Mouse (Mus musculus) thymus, postnatal 25 days (tissue): ENCODE results near the gene Kcnj9.

Source experiments
- DNase-seq: peaks from one replicate; pipeline ENCODE4 v3.0.0; 2022

Gene Kcnj9

GRCm38 (mm10) chr1:172311921-172312767 is 17.0 kb downstream of the Kcnj9 start:
- peak; percentile 93 for DNase-seq

- peak; percentile 40 for DNase-seq
These were observed 17.7 kb downstream of the Kcnj9 start for GRCm38 (mm10) chr1:172311248-172311906.

- peak; percentile 90 for DNase-seq
These were observed 19.3 kb downstream of the Kcnj9 start for GRCm38 (mm10) chr1:172309699-172310398.

- no peak for DNase-seq
These were observed 20.7 kb downstream of the Kcnj9 start for GRCm38 (mm10) chr1:172308409-172308808.

- no peak for DNase-seq
These were observed 21.2 kb downstream of the Kcnj9 start for GRCm38 (mm10) chr1:172307936-172308335.

- DNase-seq: no peak
These were observed 22.2 kb downstream of the Kcnj9 start for GRCm38 (mm10) chr1:172306885-172307284.

GRCm38 (mm10) chr1:172306196-172306595 is 22.9 kb downstream of the Kcnj9 start:
- no peak for DNase-seq

GRCm38 (mm10) chr1:172305635-172306034 is 23.5 kb downstream of the Kcnj9 start:
- no peak for DNase-seq

- no peak for DNase-seq
These were observed 24.0 kb downstream of the Kcnj9 start for GRCm38 (mm10) chr1:172305153-172305552.

GRCm38 (mm10) chr1:172304443-172304842 is 24.7 kb downstream of the Kcnj9 start:
- no peak for DNase-seq

GRCm38 (mm10) chr1:172302851-172303250 is 26.3 kb downstream of the Kcnj9 start:
- DNase-seq: no peak

GRCm38 (mm10) chr1:172302311-172302710 is 26.8 kb downstream of the Kcnj9 start:
- no peak for DNase-seq

GRCm38 (mm10) chr1:172301180-172301579 is 27.9 kb downstream of the Kcnj9 start:
- no peak for DNase-seq

- no peak for DNase-seq
These were observed 28.9 kb downstream of the Kcnj9 start for GRCm38 (mm10) chr1:172300247-172300646.

GRCm38 (mm10) chr1:172299528-172299927 is 29.6 kb downstream of the Kcnj9 start:
- DNase-seq: no peak

GRCm38 (mm10) chr1:172297611-172298537 is 31.2 kb downstream of the Kcnj9 start, which contains the start of gene Atp1a2:
TSS of gene Atp1a2 (minus strand) at chr1:172298064.
- no peak for DNase-seq

GRCm38 (mm10) chr1:172296816-172297510 is 32.2 kb downstream of the Kcnj9 start:
- DNase-seq: no peak

GRCm38 (mm10) chr1:172295751-172296197 is 33.3 kb downstream of the Kcnj9 start:
- no peak for DNase-seq

- DNase-seq: no peak
These were observed 35.7 kb downstream of the Kcnj9 start for GRCm38 (mm10) chr1:172293449-172293848.

- DNase-seq: no peak
These were observed 36.2 kb downstream of the Kcnj9 start for GRCm38 (mm10) chr1:172292880-172293279.

GRCm38 (mm10) chr1:172289617-172289946 is 39.5 kb downstream of the Kcnj9 start:
- no peak for DNase-seq
